Mouse (Mus musculus) embryonic fibroblast, embryonic 13.5 days (primary cell): Measurements from ENCODE around the gene Usp43.

Source experiments
- CTCF ChIP-seq: IDR thresholded peaks from 2 replicates; pipeline ENCODE4 v1.5.1; 2011; ENCODE audit warnings: mild to moderate bottlenecking, control low read depth, low read length, moderate library complexity, borderline replicate concordance; ENCODE audit not compliant: insufficient read depth
- POLR2A ChIP-seq: IDR thresholded peaks from 2 replicates; pipeline ENCODE4 v1.6.1; 2011; ENCODE audit warnings: low read depth, mild to moderate bottlenecking, control low read depth, low read length, moderate library complexity

- TF ChIP-seq CTCF (no peak), POLR2A (no peak)
These were observed 90.1 kb downstream of the Usp43 start for GRCm38 (mm10) chr11:67831820-67832219.
